Mouse (Mus musculus): ENCODE data around the gene Ndufa4l2.

Gene Ndufa4l2

GRCm38 (mm10) chr10:127514764-127515163 lies at the start of gene Ndufa4l2:
Ndufa4l2 (plus strand) TSS chr10:127514967.
- no peak for DNase-seq (ENCODE audit: low read depth, low spot score)

GRCm38 (mm10) chr10:127471281-127471988 lies 43.3 kb upstream of the Ndufa4l2 start:
- no peak for DNase-seq (ENCODE audit: low read depth, low spot score)

- DNase-seq (ENCODE audit: low read depth, low spot score) = no peak
These were observed 42.0 kb upstream of the Ndufa4l2 start for GRCm38 (mm10) chr10:127472722-127473121.

GRCm38 (mm10) chr10:127475175-127475574 lies 39.6 kb upstream of the Ndufa4l2 start:
- DNase-seq (ENCODE audit: low read depth, low spot score) = no peak

- no peak for DNase-seq (ENCODE audit: low read depth, low spot score)
These were observed 38.2 kb upstream of the Ndufa4l2 start for GRCm38 (mm10) chr10:127476541-127476940.

GRCm38 (mm10) chr10:127477301-127477700 lies 37.5 kb upstream of the Ndufa4l2 start:
- no peak for DNase-seq (ENCODE audit: low read depth, low spot score)

GRCm38 (mm10) chr10:127479131-127479530 lies 35.6 kb upstream of the Ndufa4l2 start:
- no peak for DNase-seq (ENCODE audit: low read depth, low spot score)

- DNase-seq (ENCODE audit: low read depth, low spot score) = no peak
These were observed 33.6 kb upstream of the Ndufa4l2 start for GRCm38 (mm10) chr10:127480833-127481813.

- DNase-seq (ENCODE audit: low read depth, low spot score) = no peak
These were observed 29.5 kb upstream of the Ndufa4l2 start for GRCm38 (mm10) chr10:127485235-127485634.

GRCm38 (mm10) chr10:127488856-127489255 lies 25.9 kb upstream of the Ndufa4l2 start:
- no peak for DNase-seq (ENCODE audit: low read depth, low spot score)

GRCm38 (mm10) chr10:127490160-127491127 lies 24.3 kb upstream of the Ndufa4l2 start:
- no peak for DNase-seq (ENCODE audit: low read depth, low spot score)

- DNase-seq (ENCODE audit: low read depth, low spot score) = no peak
These were observed 23.6 kb upstream of the Ndufa4l2 start for GRCm38 (mm10) chr10:127491128-127491512.

- DNase-seq (ENCODE audit: low read depth, low spot score) = no peak
These were observed 22.6 kb upstream of the Ndufa4l2 start for GRCm38 (mm10) chr10:127492118-127492517.

- no peak for DNase-seq (ENCODE audit: low read depth, low spot score)
These were observed 18.6 kb upstream of the Ndufa4l2 start for GRCm38 (mm10) chr10:127496156-127496555.

GRCm38 (mm10) chr10:127499516-127499915 lies 15.3 kb upstream of the Ndufa4l2 start:
- DNase-seq (ENCODE audit: low read depth, low spot score) = no peak

GRCm38 (mm10) chr10:127500042-127500441 lies 14.7 kb upstream of the Ndufa4l2 start:
- no peak for DNase-seq (ENCODE audit: low read depth, low spot score)

GRCm38 (mm10) chr10:127500894-127501893 lies 13.6 kb upstream of the Ndufa4l2 start, which contains the start of gene Stac3:
Stac3 (plus strand) TSS chr10:127501686.
- DNase-seq (ENCODE audit: low read depth, low spot score) = no peak

GRCm38 (mm10) chr10:127508239-127508638 lies 6.5 kb upstream of the Ndufa4l2 start:
- DNase-seq (ENCODE audit: low read depth, low spot score) = peak; percentile 82

- DNase-seq (ENCODE audit: low read depth, low spot score) = peak; percentile 96
These were observed 5.5 kb upstream of the Ndufa4l2 start for GRCm38 (mm10) chr10:127509051-127509836.
